Mouse (Mus musculus): Measurements from ENCODE around the gene Gm49320. TPM values are rescaled to one million over a fixed set of nuclear protein-coding genes. Genes with fewer than 3 reads are reported as not detected.
A peak's percentile ranks its signal among the peaks of the same experiment; 100 is the strongest.

Gene Gm49320
- total RNA-seq, 2 experiments from 2014 or later: 4.4 to 6.0 TPM

GRCm38 (mm10) chr8:4258233-4258632, 19.6 kb downstream of the Gm49320 start:
- DNase-seq (ENCODE audit: low spot score in 2 of 2): peak; percentile 53 to 72

- DNase-seq (ENCODE audit: low spot score in 2 of 2): peak in 1 of 2 experiments; percentile 19
Observed at GRCm38 (mm10) chr8:4258678-4259077, 20.0 kb downstream of the Gm49320 start.

GRCm38 (mm10) chr8:4259125-4259804, 20.6 kb downstream of the Gm49320 start, which contains the start of gene Ctxn1:
Ctxn1 (minus strand) TSS chr8:4259274.
- peak; percentile 87 to 94 for DNase-seq (ENCODE audit: low spot score in 2 of 2)

GRCm38 (mm10) chr8:4259805-4260170, 21.1 kb downstream of the Gm49320 start:
- no peak for DNase-seq (ENCODE audit: low spot score in 2 of 2)

- no peak for DNase-seq (ENCODE audit: low spot score in 2 of 2)
Observed at GRCm38 (mm10) chr8:4263105-4263791, 24.6 kb downstream of the Gm49320 start.

- DNase-seq (ENCODE audit: low spot score in 2 of 2): no peak
Observed at GRCm38 (mm10) chr8:4265160-4265914, 26.7 kb downstream of the Gm49320 start.

GRCm38 (mm10) chr8:4267627-4268026, 29.0 kb downstream of the Gm49320 start:
- no peak for DNase-seq (ENCODE audit: low spot score in 2 of 2)

GRCm38 (mm10) chr8:4269609-4270008, 30.9 kb downstream of the Gm49320 start:
- no peak for DNase-seq (ENCODE audit: low spot score in 2 of 2)

GRCm38 (mm10) chr8:4275275-4276110, 36.8 kb downstream of the Gm49320 start, which contains the start of gene Timm44:
Timm44 (minus strand) TSS chr8:4275913.
- peak; percentile 81 to 90 for DNase-seq (ENCODE audit: low spot score in 2 of 2)

- DNase-seq (ENCODE audit: low spot score in 2 of 2): no peak
Observed at GRCm38 (mm10) chr8:4276111-4276465, 37.4 kb downstream of the Gm49320 start.

- no peak for DNase-seq (ENCODE audit: low spot score in 2 of 2)
Observed at GRCm38 (mm10) chr8:4292738-4293137, 54.1 kb downstream of the Gm49320 start.

- DNase-seq (ENCODE audit: low spot score in 2 of 2): no peak
Observed at GRCm38 (mm10) chr8:4297822-4298221, 59.2 kb downstream of the Gm49320 start.

Other genes starting within 250 kb of the Gm49320 start
- 1 to 10 TPM; 1.0 to 2.1 TPM for gene Cd209f, start 133.0 kb upstream of the Gm49320 start, total RNA-seq (2021)
- gene Cd209g, start 104.8 kb upstream of the Gm49320 start, total RNA-seq (2021): under 1 TPM in 1 of 2 experiments, not detected in 1; 0.54 TPM
- gene Evi5l, start 72.3 kb upstream of the Gm49320 start, total RNA-seq (2021): 10 to 100 TPM; 46.2 to 47.0 TPM
- gene Prr36, start 21.4 kb upstream of the Gm49320 start, total RNA-seq (2021): 10 to 100 TPM in 1 of 2 experiments, 1 to 10 TPM in 1; 9.6 to 10.6 TPM
- 10 to 100 TPM; 13.6 to 15.2 TPM for gene Lrrc8e, start 12.0 kb upstream of the Gm49320 start, total RNA-seq (2021)
- 100 to 1,000 TPM; 121 to 129 TPM for gene Map2k7, start 125 bp upstream of the Gm49320 start, total RNA-seq (2021)
- gene Tgfbr3l, start 9.3 kb downstream of the Gm49320 start, total RNA-seq (2021): 10 to 100 TPM; 42.4 to 49.1 TPM
- 10 to 100 TPM; 35.5 to 37.3 TPM for gene Snapc2, start 14.2 kb downstream of the Gm49320 start, total RNA-seq (2021)
- 10 to 100 TPM; 25.9 to 42.7 TPM for gene Ctxn1, start 20.4 kb downstream of the Gm49320 start, total RNA-seq (2021)
- gene Timm44, start 37.0 kb downstream of the Gm49320 start, total RNA-seq (2021): 100 to 1,000 TPM; 128 to 140 TPM
- 10 to 100 TPM; 22.7 to 26.9 TPM for gene Ccl25, start 86.3 kb downstream of the Gm49320 start, total RNA-seq (2021)
- 10 to 100 TPM; 86.6 to 95.6 TPM for gene Elavl1, start 86.5 kb downstream of the Gm49320 start, total RNA-seq (2021)

Measured in adrenal gland, postnatal 4 days (tissue).